Mouse (Mus musculus) hindbrain, postnatal 0 days (tissue): Measurements from ENCODE around the gene Rangap1. TPM values are rescaled to one million over a fixed set of nuclear protein-coding genes. Genes with fewer than 3 reads are reported as not detected.

Experiments
- ATAC-seq: fragments of 200-750 bp; cut with Nextera tagmentation; 2 replicates; pipeline ENCODE4 v1.8.0; 2017; ENCODE audit warnings: mild to moderate bottlenecking, moderate TSS enrichment, moderate library complexity
- DNase-seq: peaks from one replicate; pipeline ENCODE4 v3.0.0-alpha.2; 2015; ENCODE audit warnings: low spot score
- H3K27ac ChIP-seq: fragments of 300-500 bp; sonication (generic); 2 replicates; pipeline ENCODE4 v1.5.1; 2014; ENCODE audit warnings: mild to moderate bottlenecking
- H3K27me3 ChIP-seq: fragments of 300-500 bp; sonication (generic); 2 replicates; pipeline ENCODE4 v1.6.1; 2014; ENCODE audit warnings: low read length, mixed read lengths; ENCODE audit not compliant: insufficient read depth
- H3K36me3 ChIP-seq: fragments of 300-500 bp; sonication (generic); 2 replicates; pipeline ENCODE4 v1.6.1; 2014; ENCODE audit warnings: low read length, mixed read lengths; ENCODE audit not compliant: insufficient read depth
- H3K4me1 ChIP-seq: fragments of 300-500 bp; sonication (generic); 2 replicates; pipeline ENCODE4 v1.6.1; 2014; ENCODE audit warnings: antibody characterized with exemption, low read length, mixed read lengths; ENCODE audit not compliant: insufficient read depth
- H3K4me2 ChIP-seq: fragments of 300-500 bp; sonication (generic); 2 replicates; pipeline ENCODE4 v1.6.1; 2014; ENCODE audit warnings: low read depth, mild to moderate bottlenecking, low read length, moderate library complexity, mixed read lengths
- H3K4me3 ChIP-seq: fragments of 300-500 bp; sonication (generic); 2 replicates; pipeline ENCODE4 v1.5.1; 2014; ENCODE audit warnings: low read length
- H3K9ac ChIP-seq: fragments of 300-500 bp; sonication (generic); replicated peaks from 2 replicates; pipeline ENCODE4 v1.6.1; 2014; ENCODE audit warnings: mild to moderate bottlenecking, low read length, moderate library complexity, mixed read lengths
- H3K9me3 ChIP-seq: fragments of 300-500 bp; sonication (generic); 2 replicates; pipeline ENCODE4 v1.6.1; 2016; ENCODE audit warnings: low read length, mixed read lengths
- CTCF ChIP-seq: IDR thresholded peaks from 2 replicates; pipeline ENCODE4 v1.5.1; 2016; ENCODE audit warnings: antibody characterized with exemption, control low read depth, low read depth
- WGBS: fragments of 180-500 bp; shearing (Covaris S2); extraction: QIAGEN DNeasy Blood & Tissue Kit; methylation state at CpG from one replicate; pipeline ENCODE4 v1.1.7; 2014; 5-methylcytosine and 5-hydroxymethylcytosine counted together
- polyA plus RNA-seq: library from polyadenylated mRNA; unstranded; fragments of >200 nt; fragmentation: Nextera tagmentation; extraction: Ambion mirVana; gene quantifications from 2 replicates; pipeline ENCODE4 v1.2.1, GENCODE M21; 2015
- total RNA-seq: library from RNA; depleted of rRNA; stranded (reverse); fragments of >200 nt; gene quantifications from 2 replicates; pipeline ENCODE4 v1.2.3, GENCODE M21; 2014; rRNA removed

Rangap1 gene
- total and polyA plus RNA-seq, 2 experiments from 2014 or later: 128 to 151 TPM

DNA sequence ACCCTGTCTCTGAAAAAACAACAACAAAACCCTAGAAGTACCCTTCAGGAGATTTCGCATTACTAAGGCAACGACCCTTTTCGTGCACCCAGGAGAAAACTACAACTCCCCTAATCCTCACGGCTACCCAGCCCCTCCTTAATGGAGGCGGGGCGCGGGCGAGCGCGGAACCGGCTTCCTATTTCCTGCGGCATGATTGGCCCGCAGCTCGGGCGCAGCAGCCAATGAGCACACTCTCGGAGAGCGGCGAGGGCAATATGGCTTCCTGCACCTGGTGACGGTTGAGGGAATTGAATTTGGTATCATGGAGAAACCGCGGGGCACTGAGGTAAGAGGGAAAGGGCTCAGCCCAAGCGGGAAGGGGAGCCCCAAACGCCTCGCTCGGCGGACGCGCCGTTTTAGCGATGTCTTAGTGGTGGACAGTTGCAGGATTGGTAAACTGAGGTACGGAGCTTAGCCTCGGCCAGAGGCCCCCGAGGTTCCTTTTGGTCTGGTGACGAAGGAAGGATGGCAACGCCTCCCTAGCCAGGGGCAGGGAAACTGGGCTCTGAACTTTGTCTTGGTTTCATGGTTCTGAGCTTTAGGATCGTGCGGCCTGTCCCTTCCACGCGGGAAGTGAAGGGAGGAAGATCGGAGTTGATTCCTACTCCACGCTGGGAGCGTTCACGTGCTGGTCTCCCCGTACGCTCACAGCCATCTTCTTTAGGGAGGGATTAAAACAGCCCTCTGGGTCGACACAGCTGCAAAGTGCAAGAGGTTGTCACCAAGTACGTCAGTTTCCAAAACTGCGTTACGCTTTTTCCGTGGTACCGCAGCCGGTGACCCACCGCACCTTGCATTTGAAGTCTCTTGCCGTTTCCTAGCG lies 81.4 kb downstream of the Rangap1 start, which contains the start of gene L3mbtl2:
L3mbtl2 (plus strand) TSS at position 193 of the 865 bp plus-strand sequence.
- Histone ChIP-seq H3K4me3 (peak within 1 kb of the TSS; percentile 58), H3K36me3 (peaks cover 17% of the 10 kb centered on the region), H3K4me1 (no peaks in the 10 kb centered on the region), H3K4me2 (peak within 1 kb of the TSS; percentile 84), H3K27me3 (no peaks in the 10 kb centered on the region), H3K9ac (peak within 1 kb of the TSS; percentile 61), H3K27ac (peak within 1 kb of the TSS; percentile 22; the same call in 1 of the 2 replicates), H3K9me3 (no peaks in the 10 kb centered on the region)
- DNase-seq: peak; percentile 97
- peak; percentile 43 for TF ChIP-seq CTCF
- ATAC-seq: peak; percentile 99
- under 1% methylated on average over 55 of the region's 55 CpGs for WGBS

GRCm38 (mm10) chr15:81663281-81663680 lies 82.0 kb downstream of the Rangap1 start:
- 62% methylated on average over 10 of the region's 10 CpGs for WGBS
- Histone ChIP-seq H3K4me1 (no peaks in the 10 kb centered on the region), H3K9ac (no peak overlapping the region), H3K9me3 (no peaks in the 10 kb centered on the region), H3K36me3 (peaks cover 10% of the 10 kb centered on the region; the same call in 1 of the 2 replicates), H3K4me3 (peak overlapping the region; percentile 58), H3K27ac (no peak overlapping the region), H3K27me3 (no peaks in the 10 kb centered on the region), H3K4me2 (peak overlapping the region; percentile 84)
- no peak for DNase-seq
- ATAC-seq: no peak; the same call in 1 of the 2 replicates
- TF ChIP-seq CTCF: no peak

GRCm38 (mm10) chr15:81661701-81662100 lies 83.6 kb downstream of the Rangap1 start:
- no peaks in the 10 kb centered on the region for H3K4me1 ChIP-seq
- no peaks in the 10 kb centered on the region for H3K9me3 ChIP-seq
- no peaks in the 10 kb centered on the region for H3K36me3 ChIP-seq
- no peak for DNase-seq
- no peak overlapping the region for H3K4me3 ChIP-seq
- H3K9ac ChIP-seq: no peak overlapping the region
- 91% methylated on average over 2 of the region's 2 CpGs for WGBS
- no peak for TF ChIP-seq CTCF
- ATAC-seq: no peak
- no peaks in the 10 kb centered on the region for H3K27me3 ChIP-seq
- no peak overlapping the region for H3K27ac ChIP-seq
- no peak overlapping the region for H3K4me2 ChIP-seq

Other genes starting within 250 kb of the Rangap1 start
- gene Ep300, start 160.2 kb downstream of the Rangap1 start, total RNA-seq: 44.0 and 51.5 TPM in 2 replicates
- 12.9 and 13.1 TPM in 2 replicates for gene Ep300, start 160.2 kb downstream of the Rangap1 start, polyA plus RNA-seq
- 29.9 and 31.4 TPM in 2 replicates for gene L3mbtl2, start 81.6 kb downstream of the Rangap1 start, total RNA-seq
- gene L3mbtl2, start 81.6 kb downstream of the Rangap1 start, polyA plus RNA-seq: 27.1 and 27.6 TPM in 2 replicates
- gene Chadl, start 48.2 kb downstream of the Rangap1 start, total RNA-seq: 43.1 and 64.4 TPM in 2 replicates
- gene Chadl, start 48.2 kb downstream of the Rangap1 start, polyA plus RNA-seq: 45.1 and 45.6 TPM in 2 replicates
- gene Zc3h7b, start 473 bp downstream of the Rangap1 start, total RNA-seq: 136 and 148 TPM in 2 replicates
- gene Zc3h7b, start 473 bp downstream of the Rangap1 start, polyA plus RNA-seq: 31.4 and 34.5 TPM in 2 replicates
- 62.5 and 64.1 TPM in 2 replicates for gene Tef, start 56.9 kb upstream of the Rangap1 start, total RNA-seq
- 27.8 and 30.4 TPM in 2 replicates for gene Tef, start 56.9 kb upstream of the Rangap1 start, polyA plus RNA-seq
- 12.9 and 13.9 TPM in 2 replicates for gene Tob2, start 113.3 kb upstream of the Rangap1 start, total RNA-seq
- 14.0 and 14.5 TPM in 2 replicates for gene Tob2, start 113.3 kb upstream of the Rangap1 start, polyA plus RNA-seq
- gene Phf5a, start 126.4 kb upstream of the Rangap1 start, total RNA-seq: 29.0 and 29.7 TPM in 2 replicates
- 102 and 110 TPM in 2 replicates for gene Phf5a, start 126.4 kb upstream of the Rangap1 start, polyA plus RNA-seq
- gene Aco2, start 126.8 kb upstream of the Rangap1 start, total RNA-seq: 536 and 538 TPM in 2 replicates
- gene Aco2, start 126.8 kb upstream of the Rangap1 start, polyA plus RNA-seq: 298 and 299 TPM in 2 replicates
- 47.2 and 48.7 TPM in 2 replicates for gene Polr3h, start 180.7 kb upstream of the Rangap1 start, total RNA-seq
- gene Polr3h, start 180.7 kb upstream of the Rangap1 start, polyA plus RNA-seq: 98.7 and 101 TPM in 2 replicates
- 178 and 188 TPM in 2 replicates for gene Csdc2, start 191.2 kb upstream of the Rangap1 start, total RNA-seq
- 239 and 269 TPM in 2 replicates for gene Csdc2, start 191.2 kb upstream of the Rangap1 start, polyA plus RNA-seq
- gene Pmm1, start 215.4 kb upstream of the Rangap1 start, total RNA-seq: 123 and 164 TPM in 2 replicates
- gene Pmm1, start 215.4 kb upstream of the Rangap1 start, polyA plus RNA-seq: 140 and 142 TPM in 2 replicates
- not detected in 2 replicates for gene 1700029P11Rik, start 235.0 kb upstream of the Rangap1 start, total RNA-seq
- gene 1700029P11Rik, start 235.0 kb upstream of the Rangap1 start, polyA plus RNA-seq: not detected in 2 replicates
- 18.5 and 20.1 TPM in 2 replicates for gene Xrcc6, start 242.3 kb upstream of the Rangap1 start, total RNA-seq
- gene Xrcc6, start 242.3 kb upstream of the Rangap1 start, polyA plus RNA-seq: 30.9 and 35.3 TPM in 2 replicates